Mouse (Mus musculus) hindbrain, embryonic 14.5 days (tissue): ENCODE data around the gene Il1rapl1. TPM values are rescaled to one million over a fixed set of nuclear protein-coding genes. Genes with fewer than 3 reads are reported as not detected.

Experiments
- ATAC-seq: fragments of 200-750 bp; cut with Nextera tagmentation; 2 replicates; pipeline ENCODE4 v1.8.0; 2017; ENCODE audit warnings: moderate number of reproducible peaks, mild to moderate bottlenecking, moderate TSS enrichment, moderate library complexity; ENCODE audit not compliant: low FRiP score
- DNase-seq: peaks from one replicate; pipeline ENCODE4 v3.0.0-alpha.2; 2015; ENCODE audit warnings: low spot score
- H3K27ac ChIP-seq: fragments of 300-500 bp; sonication (generic); 2 replicates; pipeline ENCODE4 v1.5.1; 2014; ENCODE audit warnings: mild to moderate bottlenecking, moderate library complexity
- H3K27me3 ChIP-seq: fragments of 300-500 bp; sonication (generic); 2 replicates; pipeline ENCODE4 v1.6.1; 2014; ENCODE audit warnings: mild to moderate bottlenecking, low read length, mixed read lengths; ENCODE audit not compliant: control insufficient read depth, insufficient read depth
- H3K36me3 ChIP-seq: fragments of 300-500 bp; sonication (generic); replicated peaks from 2 replicates; pipeline ENCODE4 v1.6.1; 2014; ENCODE audit not compliant: control insufficient read depth, insufficient read depth
- H3K4me1 ChIP-seq: fragments of 300-500 bp; sonication (generic); replicated peaks from 2 replicates; pipeline ENCODE4 v1.6.1; 2014; ENCODE audit warnings: antibody characterized with exemption, low read length, mixed read lengths; ENCODE audit not compliant: control insufficient read depth, insufficient read depth
- H3K4me2 ChIP-seq: fragments of 300-500 bp; sonication (generic); replicated peaks from 2 replicates; pipeline ENCODE4 v1.6.1; 2014; ENCODE audit warnings: mild to moderate bottlenecking, moderate library complexity
- H3K4me3 ChIP-seq: fragments of 300-500 bp; sonication (generic); replicated peaks from 2 replicates; pipeline ENCODE4 v1.5.1; 2014; ENCODE audit warnings: mild to moderate bottlenecking, low read length
- H3K9ac ChIP-seq: fragments of 300-500 bp; sonication (generic); 2 replicates; pipeline ENCODE4 v1.6.1; 2014
- H3K9me3 ChIP-seq: fragments of 300-500 bp; sonication (generic); 2 replicates; pipeline ENCODE4 v1.6.1; 2016; ENCODE audit warnings: low read length; ENCODE audit not compliant: control insufficient read depth
- WGBS: fragments of 180-500 bp; shearing (Covaris S2); extraction: QIAGEN DNeasy Blood & Tissue Kit; methylation state at CpG from one replicate; pipeline ENCODE4 v1.1.7; 2014; 5-methylcytosine and 5-hydroxymethylcytosine counted together
- polyA plus RNA-seq: library from polyadenylated mRNA; unstranded; fragments of >200 nt; fragmentation: Nextera tagmentation; extraction: Ambion mirVana; gene quantifications from 2 replicates; pipeline ENCODE4 v1.2.1, GENCODE M21; 2014

Gene Il1rapl1
- polyA plus RNA-seq, 1 experiment from 2014 or later, result 3.7 TPM

GRCm38 (mm10) chrX:88093936-88094569 is 21.4 kb downstream of the Il1rapl1 start:
- Histone ChIP-seq H3K9ac (no peak overlapping the region), H3K27me3 (no peaks in the 10 kb centered on the region), H3K4me1 (no peaks in the 10 kb centered on the region), H3K4me3 (no peak overlapping the region), H3K27ac (no peak overlapping the region), H3K4me2 (no peak overlapping the region), H3K9me3 (no peaks in the 10 kb centered on the region), H3K36me3 (no peaks in the 10 kb centered on the region)
- ATAC-seq (no peak), DNase-seq (no peak)

GRCm38 (mm10) chrX:88089873-88090272 is 25.6 kb downstream of the Il1rapl1 start:
- no peak for ATAC-seq
- no peaks in the 10 kb centered on the region for H3K9me3 ChIP-seq
- 65% methylated on average over 2 of the region's 2 CpGs for WGBS
- DNase-seq, result no peak
- H3K36me3 ChIP-seq, result no peaks in the 10 kb centered on the region
- H3K4me3 ChIP-seq, result no peak overlapping the region
- H3K27ac ChIP-seq, result no peak overlapping the region
- H3K9ac ChIP-seq, result no peak overlapping the region
- H3K27me3 ChIP-seq, result no peaks in the 10 kb centered on the region
- no peaks in the 10 kb centered on the region for H3K4me1 ChIP-seq
- no peak overlapping the region for H3K4me2 ChIP-seq

- WGBS, result 41% methylated on average over 7 of the region's 7 CpGs
- no peak for DNase-seq
Measured at GRCm38 (mm10) chrX:88072741-88073419, 42.6 kb downstream of the Il1rapl1 start.

GRCm38 (mm10) chrX:88070368-88070767 is 45.1 kb downstream of the Il1rapl1 start:
- DNase-seq, result no peak
- no peak overlapping the region for H3K4me3 ChIP-seq
- WGBS, result 84% methylated on average over 3 of the region's 3 CpGs
- ATAC-seq, result no peak
- H3K9ac ChIP-seq, result no peak overlapping the region
- H3K4me2 ChIP-seq, result no peak overlapping the region
- H3K36me3 ChIP-seq, result no peaks in the 10 kb centered on the region
- H3K9me3 ChIP-seq, result no peaks in the 10 kb centered on the region
- no peak overlapping the region for H3K27ac ChIP-seq
- no peaks in the 10 kb centered on the region for H3K4me1 ChIP-seq
- H3K27me3 ChIP-seq, result no peaks in the 10 kb centered on the region

More at GRCm38 (mm10) chrX:88072741-88073419, 42.6 kb downstream of the Il1rapl1 start:
- Histone ChIP-seq H3K36me3 (no peaks in the 10 kb centered on the region), H3K4me1 (no peaks in the 10 kb centered on the region), H3K4me2 (no peak overlapping the region), H3K27ac (no peak overlapping the region), H3K27me3 (no peaks in the 10 kb centered on the region), H3K9me3 (no peaks in the 10 kb centered on the region), H3K4me3 (no peak overlapping the region), H3K9ac (no peak overlapping the region)
- no peak for ATAC-seq

GRCm38 (mm10) chrX:88043556-88043955 is 71.9 kb downstream of the Il1rapl1 start:
- 92% methylated on average over 1 of the region's 1 CpGs for WGBS
- H3K27ac ChIP-seq, result no peak overlapping the region
- ATAC-seq (no peak), DNase-seq (no peak)
- H3K36me3 ChIP-seq, result no peaks in the 10 kb centered on the region
- no peaks in the 10 kb centered on the region for H3K4me1 ChIP-seq
- H3K4me3 ChIP-seq, result no peak overlapping the region
- H3K9ac ChIP-seq, result no peak overlapping the region
- H3K4me2 ChIP-seq, result no peak overlapping the region
- no peaks in the 10 kb centered on the region for H3K9me3 ChIP-seq
- H3K27me3 ChIP-seq, result no peaks in the 10 kb centered on the region

GRCm38 (mm10) chrX:88038984-88039383 is 76.5 kb downstream of the Il1rapl1 start:
- Histone ChIP-seq H3K27me3 (no peaks in the 10 kb centered on the region), H3K36me3 (no peaks in the 10 kb centered on the region), H3K4me1 (no peaks in the 10 kb centered on the region), H3K4me2 (no peak overlapping the region), H3K9ac (no peak overlapping the region), H3K4me3 (no peak overlapping the region), H3K27ac (no peak overlapping the region), H3K9me3 (no peaks in the 10 kb centered on the region)
- no peak for ATAC-seq
- WGBS, result 54% methylated on average over 1 of the region's 1 CpGs
- no peak for DNase-seq

GRCm38 (mm10) chrX:87897172-87897571 is 218.3 kb downstream of the Il1rapl1 start:
- Histone ChIP-seq H3K9me3 (no peaks in the 10 kb centered on the region), H3K27ac (no peak overlapping the region), H3K36me3 (no peaks in the 10 kb centered on the region), H3K4me1 (no peaks in the 10 kb centered on the region), H3K27me3 (no peaks in the 10 kb centered on the region), H3K4me3 (no peak overlapping the region), H3K9ac (no peak overlapping the region), H3K4me2 (no peak overlapping the region)
- DNase-seq, result no peak
- no peak for ATAC-seq
- 71% methylated on average over 1 of the region's 1 CpGs for WGBS

GRCm38 (mm10) chrX:87891916-87892315 is 223.5 kb downstream of the Il1rapl1 start:
- Histone ChIP-seq H3K9ac (no peak overlapping the region), H3K36me3 (no peaks in the 10 kb centered on the region), H3K4me2 (no peak overlapping the region), H3K9me3 (no peaks in the 10 kb centered on the region), H3K4me1 (no peaks in the 10 kb centered on the region), H3K27ac (no peak overlapping the region), H3K27me3 (no peaks in the 10 kb centered on the region), H3K4me3 (no peak overlapping the region)
- DNase-seq, result no peak
- no peak for ATAC-seq

- no peak overlapping the region for H3K4me2 ChIP-seq
- no peak overlapping the region for H3K4me3 ChIP-seq
- no peak for DNase-seq
- H3K9me3 ChIP-seq, result no peaks in the 10 kb centered on the region
- WGBS, result 74% methylated on average over 2 of the region's 2 CpGs
- H3K4me1 ChIP-seq, result no peaks in the 10 kb centered on the region
- no peak for ATAC-seq
- no peaks in the 10 kb centered on the region for H3K36me3 ChIP-seq
- no peak overlapping the region for H3K27ac ChIP-seq
- no peaks in the 10 kb centered on the region for H3K27me3 ChIP-seq
- no peak overlapping the region for H3K9ac ChIP-seq
Measured at GRCm38 (mm10) chrX:87854107-87854506, 261.3 kb downstream of the Il1rapl1 start.
